Mouse (Mus musculus) yolk sac, embryonic 10.5 days (tissue): ENCODE data around the gene Phf13.

Source experiments
- DNase-seq: peaks from one replicate; pipeline ENCODE4 v3.0.0-alpha.2; 2017; ENCODE audit warnings: low spot score

Phf13 gene

DNA sequence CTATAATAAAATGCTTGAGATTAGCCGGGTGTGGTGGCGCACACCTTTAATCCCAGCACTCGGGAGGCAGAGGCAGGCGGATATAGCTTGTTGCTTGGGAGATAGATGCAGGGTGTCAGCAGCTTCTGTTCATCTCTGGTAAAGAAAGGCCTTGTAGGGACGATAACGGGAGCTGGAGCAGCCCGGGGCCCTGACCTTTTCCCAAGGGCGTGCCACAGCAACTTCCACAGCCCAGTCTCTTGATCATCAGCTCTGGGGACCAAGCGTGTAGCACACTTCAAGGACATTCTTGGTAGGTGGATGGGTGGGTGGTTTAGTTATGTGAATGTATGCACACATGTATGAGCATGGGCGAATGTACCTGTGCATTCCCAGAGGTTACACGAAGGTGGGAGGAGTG lies 49.8 kb downstream of the Phf13 start:
- no peak for DNase-seq
